Mouse (Mus musculus) cortical plate, adult 2 months (tissue): Measurements from ENCODE around the gene Sdk1.

Experiments
- CTCF ChIP-seq: fragments of 200-500 bp; IDR thresholded peaks from 2 replicates; pipeline ENCODE4 v1.5.1; 2011; ENCODE audit warnings: mild to moderate bottlenecking, control low read depth, low read length; ENCODE audit not compliant: insufficient read depth; ENCODE audit errors: extremely low read depth
- POLR2A ChIP-seq: fragments of 200-500 bp; IDR thresholded peaks from 2 replicates; pipeline ENCODE4 v1.6.1; 2011; ENCODE audit warnings: mild to moderate bottlenecking, low read length, control low read depth; ENCODE audit not compliant: insufficient read depth; ENCODE audit errors: extremely low read depth

- TF ChIP-seq POLR2A, result no peak
- TF ChIP-seq CTCF, result no peak
Observed at GRCm38 (mm10) chr5:141380774-141381156, 139.5 kb downstream of the Sdk1 start.
